Mouse (Mus musculus) thymus, postnatal 0 days (tissue): ENCODE measurements around the gene Olfr781. TPM values are rescaled to one million over a fixed set of nuclear protein-coding genes. Genes with fewer than 3 reads are reported as not detected.
"Not testable (repeated sequence)": the region's sequence is repeated elsewhere in the genome, so short reads cannot be mapped to it uniquely, and the experiment has no call there.

Experiments used
- DNase-seq: peaks from one replicate; pipeline ENCODE4 v3.0.0-alpha.2; 2015; ENCODE audit warnings: low spot score
- polyA plus RNA-seq: library from polyadenylated mRNA; unstranded; fragments of >200 nt; fragmentation: Nextera tagmentation; extraction: Ambion mirVana; gene quantifications from 2 replicates; pipeline ENCODE4 v1.2.1, GENCODE M21; 2015

Olfr781 gene
- polyA plus RNA-seq = not detected in 2 replicates

- no peak for DNase-seq
Observed at GRCm38 (mm10) chr10:129328554-129328953, at the start of gene Olfr781. TSS of gene Olfr781 (plus strand) at chr10:129328854.

- not testable (repeated sequence) for DNase-seq
Observed at GRCm38 (mm10) chr10:129312973-129313372, 15.7 kb upstream of the Olfr781 start.

- not testable (repeated sequence) for DNase-seq
Observed at GRCm38 (mm10) chr10:129313521-129313920, 15.1 kb upstream of the Olfr781 start.

GRCm38 (mm10) chr10:129317817-129318216 is 10.8 kb upstream of the Olfr781 start, which contains the start of gene Olfr780:
TSS of gene Olfr780 (plus strand) at chr10:129318117.
- DNase-seq = no peak

GRCm38 (mm10) chr10:129348550-129348949 is 19.9 kb downstream of the Olfr781 start, which contains the start of gene Olfr782:
TSS of gene Olfr782 (plus strand) at chr10:129348850.
- no peak for DNase-seq

GRCm38 (mm10) chr10:129352475-129352874 is 23.8 kb downstream of the Olfr781 start:
- DNase-seq = not testable (repeated sequence)

- DNase-seq = not testable (repeated sequence)
Observed at GRCm38 (mm10) chr10:129356496-129356895, 27.8 kb downstream of the Olfr781 start.

GRCm38 (mm10) chr10:129357307-129357706 is 28.7 kb downstream of the Olfr781 start:
- DNase-seq = no peak

GRCm38 (mm10) chr10:129374051-129374450 is 45.4 kb downstream of the Olfr781 start:
- DNase-seq = not testable (repeated sequence)

Other genes with a start within 250 kb of the Olfr781 start
- gene Olfr767, start 245.9 kb upstream of the Olfr781 start, polyA plus RNA-seq = not detected in 2 replicates
- not detected in 2 replicates for gene Olfr768, start 229.5 kb upstream of the Olfr781 start, polyA plus RNA-seq
- gene Olfr769, start 211.0 kb upstream of the Olfr781 start, polyA plus RNA-seq = not detected in 2 replicates
- not detected in 2 replicates for gene Olfr770, start 189.9 kb upstream of the Olfr781 start, polyA plus RNA-seq
- gene Olfr771, start 164.1 kb upstream of the Olfr781 start, polyA plus RNA-seq = not detected in 2 replicates
- not detected in 2 replicates for gene Olfr772, start 150.9 kb upstream of the Olfr781 start, polyA plus RNA-seq
- gene Olfr773, start 141.4 kb upstream of the Olfr781 start, polyA plus RNA-seq = not detected in 2 replicates
- not detected in 2 replicates for gene Olfr774, start 92.7 kb upstream of the Olfr781 start, polyA plus RNA-seq
- gene Olfr775, start 80.4 kb upstream of the Olfr781 start, polyA plus RNA-seq = not detected in 2 replicates
- gene Olfr776, start 69.7 kb upstream of the Olfr781 start, polyA plus RNA-seq = not detected in 2 replicates
- not detected in 2 replicates for gene Olfr777, start 57.4 kb upstream of the Olfr781 start, polyA plus RNA-seq
- not detected in 2 replicates for gene Olfr780, start 10.7 kb upstream of the Olfr781 start, polyA plus RNA-seq
- gene Olfr782, start 20.0 kb downstream of the Olfr781 start, polyA plus RNA-seq = not detected in 2 replicates
- 0.05 and 0.08 TPM in 2 replicates for gene Olfr784, start 55.2 kb downstream of the Olfr781 start, polyA plus RNA-seq
- gene Olfr785, start 76.6 kb downstream of the Olfr781 start, polyA plus RNA-seq = not detected in 2 replicates
- gene Olfr786, start 98.5 kb downstream of the Olfr781 start, polyA plus RNA-seq = not detected in 2 replicates
- gene Olfr787, start 133.0 kb downstream of the Olfr781 start, polyA plus RNA-seq = not detected in 2 replicates
- not detected in 2 replicates for gene Olfr788, start 142.1 kb downstream of the Olfr781 start, polyA plus RNA-seq
- not detected in 2 replicates for gene Olfr789, start 155.9 kb downstream of the Olfr781 start, polyA plus RNA-seq
- not detected in 2 replicates for gene Olfr790, start 169.6 kb downstream of the Olfr781 start, polyA plus RNA-seq
- gene Olfr791, start 192.9 kb downstream of the Olfr781 start, polyA plus RNA-seq = not detected in 2 replicates
- not detected in 2 replicates for gene Olfr792, start 210.3 kb downstream of the Olfr781 start, polyA plus RNA-seq
- gene Olfr794, start 238.8 kb downstream of the Olfr781 start, polyA plus RNA-seq = not detected in 2 replicates